Mouse (Mus musculus) natural killer cell, adult 2 months (primary cell): Measurements from ENCODE around the gene Gbgt1.
A peak's percentile ranks its signal among the peaks of the same experiment; 100 is the strongest.
"Not testable (repeated sequence)": the region's sequence is repeated elsewhere in the genome, so short reads cannot be mapped to it uniquely, and the experiment has no call there.

ENCODE experiments used
- DNase-seq, 2 experiments: peaks; one replicate each; pipeline ENCODE4 v3.0.0; 2022; ENCODE audit warnings: low spot score in 2 of 2

Gbgt1 gene

DNA sequence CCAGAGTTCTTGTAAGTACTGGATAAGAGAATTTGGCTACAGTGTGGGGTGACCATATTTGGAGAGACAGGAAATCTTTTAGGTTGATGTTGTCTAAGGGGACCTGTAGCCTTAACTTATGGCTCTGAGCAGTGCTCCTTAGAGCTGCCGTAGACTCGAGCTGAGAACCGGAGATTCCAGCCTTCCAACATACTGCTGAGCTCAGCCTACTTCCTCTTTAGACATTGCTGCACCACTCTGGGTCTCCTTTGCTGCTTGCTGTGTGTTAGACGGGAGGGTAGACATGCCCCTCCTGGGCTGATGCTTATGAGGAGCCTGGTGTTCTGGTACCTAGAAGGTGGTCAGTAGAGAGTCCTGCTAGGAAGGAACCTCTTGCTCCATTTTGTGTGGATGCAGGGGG, 1.7 kb downstream of the Gbgt1 start:
- DNase-seq = no peak

DNA sequence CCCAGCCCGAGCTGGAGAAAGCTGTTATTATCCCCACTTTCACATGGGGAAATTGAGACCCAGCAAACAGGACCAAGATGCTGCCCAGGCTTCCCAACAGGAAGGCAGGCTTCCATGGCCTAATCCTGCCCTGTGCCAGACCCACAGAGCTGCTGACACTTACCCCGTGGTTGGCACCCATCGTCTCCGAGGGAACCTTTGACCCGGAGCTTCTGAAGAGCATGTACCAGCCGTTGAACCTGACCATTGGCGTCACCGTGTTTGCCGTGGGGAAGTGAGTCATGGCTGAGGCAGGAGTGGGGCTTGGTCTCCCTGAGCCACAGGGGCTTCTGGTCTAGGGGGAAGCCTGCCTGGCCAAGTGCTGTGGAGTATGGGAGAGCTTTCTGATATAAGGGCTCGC, 6.3 kb downstream of the Gbgt1 start:
- no peak for DNase-seq

GRCm38 (mm10) chr2:28504676-28505075, 8.0 kb downstream of the Gbgt1 start:
- DNase-seq = no peak

- no peak for DNase-seq
Observed at GRCm38 (mm10) chr2:28505795-28506194, 9.1 kb downstream of the Gbgt1 start, which contains the start of gene Gm10134. TSS of gene Gm10134 (plus strand) at chr2:28506095.

DNA sequence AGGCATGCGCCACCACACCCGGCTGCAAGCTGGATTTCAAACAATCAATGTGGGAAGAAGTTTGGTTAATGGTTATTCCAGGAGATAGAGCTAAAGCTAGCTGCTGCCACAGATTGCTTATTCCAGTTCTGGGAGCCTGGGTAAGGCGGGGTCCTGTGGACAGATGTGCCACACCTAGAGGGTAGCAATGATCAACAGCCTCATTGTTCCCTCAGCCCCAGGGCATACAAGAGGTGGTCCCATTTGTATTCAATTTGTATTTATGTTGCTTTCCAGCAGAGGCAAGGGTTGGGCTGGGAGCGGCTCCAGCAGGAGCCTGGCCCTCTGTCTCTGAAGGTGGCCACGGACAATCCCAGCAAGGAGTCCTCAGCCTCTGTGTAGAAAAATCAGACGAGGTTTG, 9.6 kb downstream of the Gbgt1 start:
- DNase-seq = no peak

- not testable (repeated sequence) for DNase-seq
Observed at GRCm38 (mm10) chr2:28511600-28511999, 14.9 kb downstream of the Gbgt1 start.

GRCm38 (mm10) chr2:28512798-28513401, 16.2 kb downstream of the Gbgt1 start, which contains the start of gene Ralgds:
TSS of gene Ralgds (plus strand) at chr2:28513125.
- DNase-seq = peak in 1 of 2 experiments; percentile 43

DNA sequence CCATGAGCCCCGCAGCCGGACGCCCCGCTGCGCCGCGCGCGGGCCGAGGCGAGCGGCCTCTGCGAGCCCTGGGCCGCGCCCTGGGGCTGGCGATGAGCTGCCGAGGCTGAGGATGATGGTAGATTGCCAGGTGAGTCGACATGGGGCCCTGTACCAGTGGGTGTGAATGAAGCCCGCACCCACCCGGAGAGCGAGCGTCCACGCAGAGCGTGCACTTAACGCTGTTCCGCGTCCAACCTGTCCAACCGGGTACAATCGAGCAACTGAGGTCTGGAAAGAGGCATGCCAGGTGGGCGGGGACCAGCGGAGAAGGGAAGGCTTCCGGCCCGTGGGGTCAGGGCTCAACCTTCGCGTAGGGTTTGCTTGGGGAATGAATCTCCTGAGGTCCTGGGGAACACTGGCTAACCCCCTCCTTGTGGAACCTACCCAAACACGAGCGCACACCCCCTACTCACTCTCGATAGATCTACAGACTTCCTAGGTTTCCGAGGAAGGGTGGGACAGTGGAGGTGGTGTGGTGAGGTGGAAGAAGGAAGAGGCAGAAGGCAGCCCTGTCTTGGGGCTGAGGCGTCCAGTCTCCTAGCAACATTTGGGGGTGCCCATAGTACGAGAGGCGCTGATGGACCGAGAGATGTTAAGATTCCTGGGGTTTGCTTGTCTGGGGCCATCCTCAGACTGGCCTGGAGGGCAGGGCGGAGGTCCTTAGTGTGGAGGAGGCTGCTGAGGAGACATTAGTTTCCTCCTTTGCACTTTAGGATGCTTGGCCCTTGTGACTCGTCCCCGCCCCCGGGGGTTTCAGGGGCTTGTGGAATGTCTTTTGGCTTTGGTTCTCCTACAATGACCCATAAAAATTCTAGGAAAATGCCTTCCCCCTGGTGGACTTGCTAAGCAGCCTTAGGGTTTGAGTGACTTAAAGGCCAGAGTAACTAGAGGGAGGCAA, 17.0 kb downstream of the Gbgt1 start:
- DNase-seq = peak in 1 of 2 experiments; percentile 26

- peak; percentile 91 to 95 for DNase-seq
Observed at GRCm38 (mm10) chr2:28514489-28514888, 17.8 kb downstream of the Gbgt1 start.

DNA sequence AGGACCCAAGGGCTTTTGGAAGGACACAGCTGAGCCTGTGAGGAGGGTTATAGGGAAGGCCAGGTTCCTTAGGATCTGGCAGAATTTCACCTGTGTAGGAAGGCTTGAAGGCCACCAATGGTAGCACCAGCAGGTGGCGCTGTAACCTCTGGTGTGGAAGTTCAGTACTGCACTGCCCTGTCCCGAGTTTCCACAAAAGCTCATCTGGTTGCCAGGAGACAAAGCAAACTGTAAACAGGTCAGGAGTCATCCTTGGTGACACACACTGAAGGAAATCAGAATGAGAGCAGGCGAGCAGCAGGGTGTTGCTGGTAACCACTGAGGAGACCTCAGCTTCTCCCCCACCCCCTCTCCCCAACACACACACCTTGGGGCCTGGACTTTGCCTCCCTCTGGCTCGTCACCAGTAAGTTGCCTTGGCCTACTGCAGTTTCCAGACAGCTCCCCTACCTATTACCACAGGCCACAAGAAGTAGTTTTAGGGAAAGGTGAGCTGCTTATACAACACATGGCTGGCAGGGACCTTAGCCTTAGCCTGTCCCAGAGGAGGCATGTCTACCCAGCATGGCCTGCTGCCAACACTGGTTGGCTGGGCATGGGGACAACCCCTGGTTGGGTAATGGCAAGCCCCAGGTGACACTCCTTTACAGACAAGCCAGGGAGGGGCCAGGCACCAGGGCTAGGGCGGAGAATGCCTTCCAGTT, 20.7 kb downstream of the Gbgt1 start:
- DNase-seq = peak; percentile 90 to 91

DNA sequence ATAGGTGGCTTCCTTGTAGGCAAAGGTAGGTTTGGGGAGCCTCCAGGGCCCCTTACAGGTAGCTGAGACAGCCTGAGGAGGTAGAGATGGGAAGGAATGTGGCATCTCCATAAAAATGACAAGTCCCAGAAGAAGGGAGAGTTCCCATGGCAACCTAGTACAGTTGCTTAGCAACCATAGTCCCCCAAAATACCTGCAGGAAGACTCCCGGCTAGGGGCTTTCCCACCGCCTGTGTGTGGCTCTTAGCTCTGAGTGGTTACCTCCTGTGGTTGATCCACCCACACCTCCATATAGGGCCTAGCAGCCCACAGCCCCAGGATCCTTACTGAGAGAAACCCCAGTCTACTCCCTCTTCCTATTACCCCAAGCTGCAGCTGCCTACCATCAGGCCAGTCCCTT, 21.5 kb downstream of the Gbgt1 start:
- DNase-seq = peak; percentile 70 to 73

GRCm38 (mm10) chr2:28520581-28520980, 23.9 kb downstream of the Gbgt1 start:
- no peak for DNase-seq

GRCm38 (mm10) chr2:28521571-28522151, 25.0 kb downstream of the Gbgt1 start:
- no peak for DNase-seq

DNA sequence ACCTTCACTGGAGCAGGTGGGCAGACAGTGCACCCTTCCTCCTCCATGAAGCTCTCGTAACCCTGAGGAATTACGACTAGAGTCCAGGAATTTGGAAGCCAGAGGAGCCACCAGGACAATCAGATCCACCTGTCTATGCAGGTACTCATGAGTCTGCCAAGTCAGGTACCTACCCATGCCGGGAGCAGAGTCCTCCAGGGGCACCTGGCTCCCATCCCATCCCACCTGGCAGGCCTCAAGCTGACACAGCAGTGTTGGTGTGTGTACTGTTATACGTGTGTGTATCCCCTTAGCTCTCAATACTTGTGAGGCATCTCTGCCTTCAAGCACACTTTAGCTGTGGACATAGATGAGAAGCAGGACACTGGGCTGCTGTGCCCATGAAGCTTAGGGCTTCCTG, 25.5 kb downstream of the Gbgt1 start:
- DNase-seq = no peak

DNA sequence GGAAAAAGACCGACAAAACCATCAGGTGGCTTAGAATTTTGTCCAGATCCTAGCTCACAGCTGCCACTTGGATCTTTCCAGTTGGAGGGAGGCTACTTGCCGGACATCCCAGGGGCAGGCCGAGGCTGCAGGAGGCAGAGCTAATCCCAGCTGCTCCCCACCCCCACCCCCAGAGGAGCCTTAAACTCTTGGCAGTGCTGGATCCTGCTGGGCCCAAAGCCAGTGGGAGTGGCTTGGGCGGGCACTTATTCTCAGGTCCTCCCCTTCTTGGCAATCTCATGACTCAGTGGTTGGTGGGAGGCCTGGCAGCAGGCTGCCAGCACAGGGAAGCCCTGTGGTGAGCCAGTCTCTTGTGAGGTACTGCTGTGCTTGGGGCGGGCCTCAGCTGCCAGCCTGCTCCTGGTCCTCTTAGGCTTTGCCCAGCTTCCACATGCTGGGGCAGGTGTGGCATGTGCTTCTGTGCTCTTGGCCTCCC, 27.0 kb downstream of the Gbgt1 start:
- DNase-seq = peak; percentile 34 to 38

GRCm38 (mm10) chr2:28524406-28524805, 27.7 kb downstream of the Gbgt1 start:
- DNase-seq = no peak

DNA sequence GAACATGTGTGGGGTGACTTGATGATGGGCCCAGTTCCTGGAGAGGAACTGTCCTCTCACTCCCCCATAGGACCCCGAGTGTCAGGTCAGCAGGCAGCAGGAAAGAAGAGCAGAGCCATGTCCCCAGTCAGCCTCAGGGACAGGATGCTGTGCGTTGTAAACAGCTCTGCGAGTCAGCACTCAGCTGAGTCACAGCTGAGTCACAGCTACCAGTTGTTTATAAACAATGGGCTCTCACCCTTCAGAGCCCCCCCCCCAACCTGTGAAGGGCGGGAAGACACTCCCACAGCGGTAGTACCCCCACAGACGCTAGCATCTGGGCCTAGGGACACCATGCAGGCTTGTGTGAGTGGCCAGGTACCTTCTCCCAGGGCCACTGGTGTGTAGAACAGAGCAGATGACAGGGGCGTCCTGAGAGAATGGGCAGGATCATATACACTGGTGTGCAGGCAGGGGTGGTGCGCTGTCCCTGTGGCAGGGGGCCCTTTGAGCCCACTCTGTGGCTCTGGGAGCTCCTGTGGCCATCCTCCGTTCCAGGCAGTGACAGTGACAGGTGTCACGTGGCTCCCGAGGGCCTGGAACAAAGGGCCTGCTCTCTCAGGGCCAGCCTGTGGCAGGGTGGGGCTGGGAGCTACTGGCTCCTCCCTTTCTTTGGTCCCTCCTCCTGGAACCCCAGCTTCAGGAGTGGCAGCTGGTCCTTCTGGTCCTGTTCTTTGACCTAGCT, 28.7 kb downstream of the Gbgt1 start:
- peak; percentile 65 to 82 for DNase-seq

- DNase-seq = peak; percentile 79 to 83
Observed at GRCm38 (mm10) chr2:28525943-28526876, 29.5 kb downstream of the Gbgt1 start.

GRCm38 (mm10) chr2:28527436-28528353, 31.0 kb downstream of the Gbgt1 start:
- DNase-seq = no peak
